Mouse (Mus musculus) myocyte (in vitro differentiated cells): ENCODE results near the gene Gamt. TPM values are rescaled to one million over a fixed set of nuclear protein-coding genes. Genes with fewer than 3 reads are reported as not detected.

ENCODE experiments used
- H3K27me3 ChIP-seq: one replicate; pipeline ENCODE4 v1.6.1; 2011; ENCODE audit not compliant: control insufficient read depth, insufficient read depth, insufficient read length
- H3K36me3 ChIP-seq: one replicate; pipeline ENCODE4 v1.6.1; 2011; ENCODE audit not compliant: control insufficient read depth, insufficient read depth
- H3K4me2 ChIP-seq: one replicate; pipeline ENCODE4 v1.6.1; 2011; ENCODE audit warnings: low read depth, control low read depth
- H3K4me3 ChIP-seq: one replicate; pipeline ENCODE4 v1.5.1; 2011; ENCODE audit warnings: mild to moderate bottlenecking, control low read depth, moderate library complexity
- H3K79me2 ChIP-seq: one replicate; pipeline ENCODE4 v1.6.1; 2011; ENCODE audit not compliant: control insufficient read depth, insufficient read depth
- H3ac ChIP-seq: one replicate; pipeline ENCODE4 v1.6.1; 2011; ENCODE audit not compliant: control insufficient read depth, insufficient read length
- CEBPB ChIP-seq: IDR thresholded peaks from 2 replicates; pipeline ENCODE4 v1.6.1; 2011; ENCODE audit warnings: mild to moderate bottlenecking, moderate library complexity; ENCODE audit not compliant: poor library complexity, insufficient read depth, severe bottlenecking
- E2F4 ChIP-seq: IDR thresholded peaks from one replicate; pipeline ENCODE4 v1.6.1; 2011; ENCODE audit warnings: mild to moderate bottlenecking, control low read depth, moderate library complexity; ENCODE audit not compliant: insufficient read depth
- MYOD1 ChIP-seq, 3 experiments: IDR thresholded peaks; one replicate each; pipeline ENCODE4 v1.6.1; 2011; ENCODE audit warnings: control low read depth in 2 of 3, low read depth in 2 of 3, mild to moderate bottlenecking in 2 of 3, moderate library complexity in 1 of 3; ENCODE audit not compliant: insufficient read length in 2 of 3, control insufficient read depth in 1 of 3
- MYOG ChIP-seq, 3 experiments: IDR thresholded peaks; one replicate each; pipeline ENCODE4 v1.6.1; 2011; ENCODE audit warnings: control low read depth in 2 of 3, low read depth in 2 of 3, mild to moderate bottlenecking in 2 of 3; ENCODE audit not compliant: insufficient read length in 2 of 3, control insufficient read depth in 1 of 3, insufficient read depth in 1 of 3
- POLR2A ChIP-seq: IDR thresholded peaks from one replicate; pipeline ENCODE4 v1.6.1; 2011; ENCODE audit warnings: low read depth, mild to moderate bottlenecking, control low read depth, moderate library complexity; ENCODE audit not compliant: insufficient read length
- POLR2AphosphoS2 ChIP-seq: IDR thresholded peaks from one replicate; pipeline ENCODE4 v1.6.1; 2011; ENCODE audit warnings: low read depth, control low read depth; ENCODE audit not compliant: insufficient read length
- REST ChIP-seq: IDR thresholded peaks from one replicate; pipeline ENCODE4 v1.6.1; 2011; ENCODE audit warnings: mild to moderate bottlenecking, control low read depth, moderate library complexity; ENCODE audit not compliant: insufficient read depth, insufficient read length
- TCF12 ChIP-seq: IDR thresholded peaks from one replicate; pipeline ENCODE4 v1.6.1; 2011; ENCODE audit warnings: mild to moderate bottlenecking, control low read depth; ENCODE audit not compliant: poor library complexity, insufficient read depth, severe bottlenecking
- TCF3 ChIP-seq: IDR thresholded peaks from one replicate; pipeline ENCODE4 v1.6.1; 2011; ENCODE audit warnings: low read depth, control low read depth; ENCODE audit not compliant: insufficient read length
- USF1 ChIP-seq: IDR thresholded peaks from one replicate; pipeline ENCODE4 v1.6.1; 2011; ENCODE audit warnings: low read depth, mild to moderate bottlenecking, control low read depth, moderate library complexity
- polyA plus RNA-seq: library from polyadenylated mRNA; unstranded; fragments of >200 nt; fragmentation: generic; extraction: Trizol; gene quantifications from one replicate; pipeline ENCODE4 v1.2.1, GENCODE M21; 2012; ENCODE audit warnings: missing spikeins

Gamt gene
- polyA plus RNA-seq, 1 experiment, result 162 TPM

DNA sequence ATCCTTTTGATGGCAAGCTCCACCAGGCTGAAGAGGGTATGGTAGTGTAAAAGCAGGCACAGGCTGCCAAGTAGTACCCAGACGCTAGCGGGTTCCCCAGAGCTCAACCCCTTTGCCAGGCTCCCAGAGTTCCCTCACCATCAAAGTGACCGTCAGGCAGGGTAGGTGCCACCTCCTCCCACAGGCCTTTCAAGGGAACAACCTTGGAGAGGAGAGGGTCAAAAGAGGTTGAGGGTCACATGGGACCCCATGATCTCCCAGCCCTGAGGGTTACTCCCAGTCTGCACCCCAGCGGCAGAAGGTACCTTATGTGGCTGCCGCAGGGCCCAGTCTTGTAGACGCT is 1.4 kb downstream of the Gamt start:
- H3K4me3 ChIP-seq, result peak overlapping the region; percentile 50
- no peak overlapping the region for H3ac ChIP-seq
- peak overlapping the region; percentile 92 for H3K4me2 ChIP-seq
- no peak for TF ChIP-seq CEBPB
- TF ChIP-seq E2F4, result no peak
- TF ChIP-seq MYOG (IDR thresholded peaks at IDR 0.05; ENCODE audit: control insufficient read depth in 1 of 3, insufficient read depth in 1 of 3, insufficient read length in 2 of 3, low read depth in 2 of 3), result no peak
- TF ChIP-seq USF1, result no peak
- TF ChIP-seq TCF3, result no peak
- no peak for TF ChIP-seq POLR2AphosphoS2
- TF ChIP-seq REST, result no peak
- TF ChIP-seq POLR2A, result no peak
- no peak for TF ChIP-seq MYOD1 (IDR thresholded peaks at IDR 0.05; ENCODE audit: control insufficient read depth in 1 of 3, insufficient read length in 2 of 3, low read depth in 2 of 3)
- H3K36me3 ChIP-seq, result no peaks in the 10 kb centered on the region
- no peaks in the 10 kb centered on the region for H3K27me3 ChIP-seq
- H3K79me2 ChIP-seq, result peaks cover 19% of the 10 kb centered on the region

DNA sequence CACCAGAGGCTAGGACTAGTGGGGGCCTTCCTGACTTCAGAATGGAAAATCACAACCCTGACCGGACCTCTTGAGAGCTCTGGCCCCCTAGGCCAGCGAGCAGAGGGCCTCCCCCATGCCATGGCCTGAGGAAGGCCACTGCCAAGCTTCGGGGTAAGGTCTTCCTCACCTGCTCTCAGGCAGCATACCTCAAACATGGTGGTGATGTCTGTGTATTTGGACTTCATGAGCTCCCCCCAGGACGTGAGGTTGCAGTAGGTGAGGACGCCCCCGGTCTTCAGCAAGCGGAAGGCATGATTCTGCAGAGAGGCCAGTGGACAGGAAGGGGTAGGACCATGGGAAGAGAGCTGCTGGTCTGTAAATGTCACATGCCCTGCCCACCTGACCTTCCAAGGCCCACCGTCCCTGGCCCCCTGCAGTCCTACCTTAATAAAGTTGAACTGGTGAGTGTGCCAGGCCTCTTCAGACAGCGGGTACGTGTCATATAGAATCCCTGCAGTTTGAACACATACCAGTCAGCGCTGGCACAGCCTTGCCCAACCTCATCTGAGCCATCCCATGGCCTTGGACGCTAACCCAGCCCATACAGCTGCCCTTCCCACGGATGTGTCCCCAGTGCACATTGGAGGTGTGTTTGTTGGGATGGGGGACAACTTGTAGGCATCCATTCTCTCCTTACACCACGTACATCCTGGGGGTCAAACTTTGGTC is 1.9 kb downstream of the Gamt start:
- Histone ChIP-seq H3K27me3 (no peaks in the 10 kb centered on the region), H3ac (no peak overlapping the region), H3K4me3 (peak overlapping the region; percentile 50), H3K4me2 (peak overlapping the region; percentile 92), H3K36me3 (peaks cover 4% of the 10 kb centered on the region), H3K79me2 (peaks cover 14% of the 10 kb centered on the region)
- no peak for TF ChIP-seq TCF12
- TF ChIP-seq POLR2A, result peak; percentile 14

DNA sequence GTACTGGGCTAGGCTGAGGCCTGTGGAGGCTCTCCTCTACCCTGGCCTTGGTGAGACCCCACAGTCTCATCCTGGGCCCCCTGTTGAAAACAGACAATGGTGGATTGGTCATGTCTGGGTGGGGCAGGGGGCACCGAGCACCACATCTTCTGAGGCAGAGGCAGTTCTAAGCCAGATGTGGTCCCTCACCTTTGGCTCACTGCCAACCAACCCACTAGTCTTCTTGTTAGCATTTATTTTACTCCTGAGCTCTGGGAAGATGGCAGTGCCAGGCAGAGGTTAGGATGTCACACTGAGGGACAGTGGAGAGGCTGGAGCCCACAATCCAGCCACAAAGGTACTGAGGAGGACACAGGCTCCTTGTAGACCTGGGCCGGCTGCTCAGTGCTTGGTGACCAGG is 2.9 kb downstream of the Gamt start:
- Histone ChIP-seq H3K4me3 (no peak overlapping the region), H3K27me3 (no peaks in the 10 kb centered on the region), H3K79me2 (peaks cover 8% of the 10 kb centered on the region), H3K4me2 (no peak overlapping the region), H3K36me3 (peaks cover 4% of the 10 kb centered on the region), H3ac (no peak overlapping the region)
- TF ChIP-seq POLR2AphosphoS2 (peak; percentile 10), POLR2A (peak; percentile 1), TCF3 (no peak)

DNA sequence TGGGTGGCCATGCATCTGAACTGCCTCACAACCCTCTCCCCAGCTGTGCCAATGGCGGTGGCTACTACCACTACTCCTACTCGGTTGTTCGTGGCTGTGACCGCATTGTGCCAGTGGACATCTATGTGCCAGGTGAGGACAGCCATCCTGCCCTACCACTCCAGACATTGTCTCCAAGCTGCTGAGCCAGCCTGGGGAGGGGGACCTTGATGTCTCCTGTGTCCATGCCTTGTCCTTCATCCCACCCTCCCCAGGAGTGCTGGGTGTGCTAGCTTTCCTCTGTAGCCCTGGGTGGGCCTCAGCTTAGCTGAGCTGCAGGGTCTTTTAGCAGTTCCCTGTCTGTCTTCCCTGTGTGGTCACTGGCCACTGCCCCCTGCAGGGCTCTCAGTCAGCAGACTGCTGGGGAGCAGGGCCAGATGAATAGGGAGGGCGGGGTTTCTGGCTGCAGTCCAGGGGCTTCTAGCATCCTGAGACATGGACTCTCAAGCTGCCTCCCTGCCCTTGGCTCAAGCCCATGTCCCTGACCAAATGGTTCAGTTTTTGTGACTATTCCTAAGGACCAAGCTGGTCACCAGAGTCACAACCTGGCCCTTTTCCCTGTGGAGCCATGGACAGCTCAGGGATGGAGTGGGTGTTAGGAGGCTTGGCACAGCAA is 4.8 kb downstream of the Gamt start:
- Histone ChIP-seq H3K4me2 (no peak overlapping the region), H3K79me2 (peaks cover 20% of the 10 kb centered on the region), H3ac (no peak overlapping the region), H3K36me3 (peaks cover 4% of the 10 kb centered on the region), H3K27me3 (no peaks in the 10 kb centered on the region), H3K4me3 (no peak overlapping the region)
- TF ChIP-seq POLR2A (peak; percentile 21), POLR2AphosphoS2 (peak; percentile 88), REST (no peak)

DNA sequence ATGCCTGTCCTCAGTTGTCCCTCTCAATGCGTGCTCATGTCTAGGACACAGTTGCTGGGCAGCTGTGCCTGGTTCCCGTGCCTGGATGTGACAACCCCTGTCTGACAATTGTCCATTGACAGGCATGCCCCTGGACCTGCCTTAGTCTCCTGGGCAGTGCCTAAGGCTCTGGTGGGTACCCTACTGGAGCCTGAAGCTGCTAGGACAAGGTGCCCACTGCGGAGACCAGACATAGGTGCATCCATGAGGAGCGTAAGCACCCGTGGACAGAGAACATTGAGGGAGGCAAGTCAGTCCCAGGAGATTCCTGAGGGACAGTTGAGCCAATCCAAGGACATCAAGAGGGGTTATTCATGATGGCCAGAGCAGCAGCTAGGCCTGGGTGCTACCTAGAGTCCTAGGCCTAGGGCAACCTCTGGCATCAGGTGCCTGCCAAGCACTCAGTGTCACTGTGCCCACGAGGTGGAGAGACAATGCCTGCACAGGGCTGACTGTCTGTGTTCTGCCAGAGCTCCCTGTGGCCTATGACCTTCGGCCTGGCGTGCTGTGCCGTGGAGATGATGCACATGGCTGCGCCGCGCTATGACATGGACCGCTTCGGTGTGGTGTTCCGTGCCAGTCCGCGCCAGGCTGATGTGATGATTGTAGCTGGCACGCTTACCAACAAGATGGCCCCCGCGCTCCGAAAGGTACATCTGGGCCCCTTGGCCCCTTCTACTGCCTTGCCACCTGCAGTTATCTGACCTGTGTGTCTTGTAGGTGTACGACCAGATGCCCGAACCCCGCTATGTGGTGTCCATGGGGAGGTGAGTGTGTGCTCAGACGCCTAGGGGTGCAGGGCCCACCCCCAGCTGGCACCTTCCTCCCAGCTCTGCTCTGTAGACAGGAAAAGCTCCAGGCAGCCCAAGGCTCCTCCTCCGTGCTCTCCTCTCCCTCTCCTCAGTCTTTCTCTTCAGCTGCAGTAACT is 6.2 kb downstream of the Gamt start:
- Histone ChIP-seq H3K4me2 (no peak overlapping the region), H3K4me3 (no peak overlapping the region), H3ac (no peak overlapping the region), H3K36me3 (peaks cover 4% of the 10 kb centered on the region), H3K27me3 (no peaks in the 10 kb centered on the region), H3K79me2 (peaks cover 34% of the 10 kb centered on the region)
- peak; percentile 63 for TF ChIP-seq POLR2A
- no peak for TF ChIP-seq REST
- TF ChIP-seq CEBPB, result no peak
- no peak for TF ChIP-seq MYOD1 (IDR thresholded peaks at IDR 0.05; ENCODE audit: control insufficient read depth in 1 of 3, insufficient read length in 2 of 3, low read depth in 2 of 3)
- no peak for TF ChIP-seq USF1
- TF ChIP-seq POLR2AphosphoS2, result peak; percentile 81
- no peak for TF ChIP-seq E2F4
- no peak for TF ChIP-seq TCF12
